Mouse (Mus musculus): ENCODE measurements at regions not wholly inside any gene's neighbourhood (a gene's known extent, or its start where the extent isn't known, plus 50 kb on each side); places are given as distances from the start of the nearest gene placed in this dataset.

GRCm38 (mm10) chr6:4415206-4415605, 89.4 kb upstream of the Col1a2 start:
- no peak for TF ChIP-seq EP300 (IDR thresholded peaks at IDR 0.05)
- no peak for TF ChIP-seq CTCF (IDR thresholded peaks at IDR 0.05)

All from lung, postnatal 0 days (tissue).